Mouse (Mus musculus) forebrain, embryonic 11.5 days (tissue): ENCODE data around the gene Cabin1. TPM values are rescaled to one million over a fixed set of nuclear protein-coding genes. Genes with fewer than 3 reads are reported as not detected.

ENCODE experiments used
- ATAC-seq: fragments of 200-750 bp; cut with Nextera tagmentation; replicated peaks from 2 replicates; pipeline ENCODE4 v1.8.0; 2017; ENCODE audit warnings: moderate TSS enrichment; ENCODE audit not compliant: low FRiP score
- DNase-seq: peaks from one replicate; pipeline ENCODE4 v3.0.0-alpha.2; 2017; ENCODE audit warnings: low spot score
- H3K27ac ChIP-seq: fragments of 300-500 bp; sonication (generic); 2 replicates; pipeline ENCODE4 v1.5.1; 2014; ENCODE audit warnings: low read depth, low read length
- H3K27me3 ChIP-seq: fragments of 300-500 bp; sonication (generic); 2 replicates; pipeline ENCODE4 v1.6.1; 2014; ENCODE audit warnings: mild to moderate bottlenecking, low read length, mixed read lengths; ENCODE audit not compliant: control insufficient read depth, insufficient read depth
- H3K36me3 ChIP-seq: fragments of 300-500 bp; sonication (generic); 2 replicates; pipeline ENCODE4 v1.6.1; 2014; ENCODE audit warnings: mild to moderate bottlenecking, low read length, moderate library complexity, mixed read lengths; ENCODE audit not compliant: control insufficient read depth, insufficient read depth
- H3K4me1 ChIP-seq: fragments of 300-500 bp; sonication (generic); replicated peaks from 2 replicates; pipeline ENCODE4 v1.6.1; 2014; ENCODE audit warnings: low read length, mixed read lengths; ENCODE audit not compliant: control insufficient read depth, insufficient read depth
- H3K4me2 ChIP-seq: fragments of 300-500 bp; sonication (generic); 2 replicates; pipeline ENCODE4 v1.6.1; 2014; ENCODE audit warnings: low read depth, mild to moderate bottlenecking, low read length, moderate library complexity, mixed read lengths; ENCODE audit not compliant: severe bottlenecking
- H3K4me3 ChIP-seq: fragments of 300-500 bp; sonication (generic); 2 replicates; pipeline ENCODE4 v1.5.1; 2014; ENCODE audit warnings: low read depth, low read length
- H3K9ac ChIP-seq: fragments of 300-500 bp; sonication (generic); 2 replicates; pipeline ENCODE4 v1.6.1; 2014; ENCODE audit warnings: low read length
- H3K9me3 ChIP-seq: fragments of 300-500 bp; sonication (generic); 2 replicates; pipeline ENCODE4 v1.6.1; 2016; ENCODE audit warnings: low read length, mixed read lengths; ENCODE audit not compliant: control insufficient read depth
- WGBS: fragments of 180-500 bp; shearing (Covaris S2); extraction: QIAGEN DNeasy Blood & Tissue Kit; methylation state at CpG from one replicate; pipeline ENCODE4 v1.1.7; 2014; 5-methylcytosine and 5-hydroxymethylcytosine counted together
- polyA plus RNA-seq: library from polyadenylated mRNA; unstranded; fragments of >200 nt; fragmentation: Nextera tagmentation; extraction: Ambion mirVana; gene quantifications from 2 replicates; pipeline ENCODE4 v1.2.1, GENCODE M21; 2014

Gene Cabin1
- polyA plus RNA-seq, 1 experiment from 2014 or later = 49.1 TPM

GRCm38 (mm10) chr10:75686724-75687123 lies 77.4 kb downstream of the Cabin1 start:
- Histone ChIP-seq H3K4me3 (no peak overlapping the region), H3K9ac (no peak overlapping the region), H3K4me1 (peaks cover 8% of the 10 kb centered on the region; the same call in 1 of the 2 replicates), H3K4me2 (no peak overlapping the region), H3K9me3 (no peaks in the 10 kb centered on the region), H3K27ac (no peak overlapping the region), H3K36me3 (no peaks in the 10 kb centered on the region; the same call in 1 of the 2 replicates), H3K27me3 (no peaks in the 10 kb centered on the region)
- no peak for ATAC-seq
- no peak for DNase-seq
- WGBS = 81% methylated on average over 4 of the region's 4 CpGs

DNA sequence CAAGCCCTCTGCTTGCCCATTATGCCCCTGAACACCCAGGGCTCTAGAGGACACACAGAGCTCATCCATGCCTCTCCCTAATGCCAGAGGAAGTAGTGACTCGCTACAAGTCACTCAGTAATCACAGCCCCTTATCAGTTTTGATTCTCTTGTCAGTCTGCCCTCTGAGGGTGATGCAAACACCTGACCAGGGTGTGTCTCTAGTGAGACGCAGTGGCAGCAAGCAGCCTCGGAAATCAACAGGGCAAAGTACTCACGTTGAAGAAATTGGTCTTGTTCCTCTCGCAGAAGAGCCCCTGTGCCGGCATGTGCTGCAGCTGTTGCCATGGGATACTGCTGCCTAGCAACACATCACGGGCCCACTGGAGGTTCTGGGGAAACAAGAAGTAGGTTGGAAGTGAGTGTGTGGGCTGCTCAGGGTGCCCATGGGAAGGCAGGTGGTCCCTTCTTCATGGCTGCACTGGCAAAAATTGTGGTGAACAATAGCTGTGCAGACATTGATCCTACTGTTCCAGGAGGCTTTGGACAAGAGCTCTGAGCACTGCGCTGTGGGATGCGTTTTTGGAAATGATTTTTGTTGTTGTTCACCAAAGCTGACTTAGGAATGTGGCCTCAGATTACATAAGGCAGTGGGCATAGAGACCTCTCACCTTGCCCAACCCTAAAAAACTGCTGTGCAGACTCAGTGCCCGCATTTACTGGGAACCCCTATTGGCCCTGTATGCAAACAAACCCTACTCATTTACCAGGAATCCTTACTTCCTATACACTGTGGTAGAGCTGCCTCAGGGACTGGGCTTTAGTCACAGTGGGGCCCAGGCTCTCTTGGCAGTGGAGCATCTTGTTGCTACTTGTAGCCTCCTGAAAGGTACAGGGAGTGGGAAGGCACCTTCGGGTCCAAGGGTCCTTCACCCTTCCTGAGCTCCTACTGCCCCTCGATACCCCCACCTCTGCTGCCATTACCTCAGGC lies 79.8 kb downstream of the Cabin1 start:
- no peak overlapping the region for H3K9ac ChIP-seq
- H3K27ac ChIP-seq = no peak overlapping the region
- peak; percentile 85 for DNase-seq

GRCm38 (mm10) chr10:75680574-75681001 lies 83.6 kb downstream of the Cabin1 start:
- Histone ChIP-seq H3K9ac (no peak overlapping the region), H3K4me1 (peaks cover 8% of the 10 kb centered on the region; the same call in 1 of the 2 replicates), H3K4me2 (no peak overlapping the region), H3K27me3 (no peaks in the 10 kb centered on the region), H3K9me3 (no peaks in the 10 kb centered on the region), H3K4me3 (no peak overlapping the region), H3K36me3 (no peaks in the 10 kb centered on the region; the same call in 1 of the 2 replicates), H3K27ac (no peak overlapping the region)
- WGBS = 97% methylated on average over 10 of the region's 10 CpGs
- ATAC-seq (no peak), DNase-seq (no peak)

More for the DNA sequence above, 79.8 kb downstream of the Cabin1 start:
- peak; percentile 82; the same call in 1 of the 2 replicates for ATAC-seq
- no peaks in the 10 kb centered on the region for H3K9me3 ChIP-seq
- H3K4me3 ChIP-seq = no peak overlapping the region
- no peaks in the 10 kb centered on the region for H3K27me3 ChIP-seq
- no peak overlapping the region for H3K4me2 ChIP-seq
- 53% methylated on average over 12 of the region's 12 CpGs for WGBS
- H3K36me3 ChIP-seq = no peaks in the 10 kb centered on the region; the same call in 1 of the 2 replicates
- peaks cover 8% of the 10 kb centered on the region; the same call in 1 of the 2 replicates for H3K4me1 ChIP-seq

GRCm38 (mm10) chr10:75679204-75679603 lies 84.9 kb downstream of the Cabin1 start:
- Histone ChIP-seq H3K4me3 (no peak overlapping the region), H3K27me3 (no peaks in the 10 kb centered on the region), H3K36me3 (no peaks in the 10 kb centered on the region; the same call in 1 of the 2 replicates), H3K4me2 (no peak overlapping the region), H3K4me1 (peaks cover under 1% of the 10 kb centered on the region; the same call in 1 of the 2 replicates), H3K9me3 (no peaks in the 10 kb centered on the region), H3K27ac (no peak overlapping the region), H3K9ac (no peak overlapping the region)
- DNase-seq = no peak
- ATAC-seq = no peak
- 81% methylated on average over 6 of the region's 6 CpGs for WGBS

DNA sequence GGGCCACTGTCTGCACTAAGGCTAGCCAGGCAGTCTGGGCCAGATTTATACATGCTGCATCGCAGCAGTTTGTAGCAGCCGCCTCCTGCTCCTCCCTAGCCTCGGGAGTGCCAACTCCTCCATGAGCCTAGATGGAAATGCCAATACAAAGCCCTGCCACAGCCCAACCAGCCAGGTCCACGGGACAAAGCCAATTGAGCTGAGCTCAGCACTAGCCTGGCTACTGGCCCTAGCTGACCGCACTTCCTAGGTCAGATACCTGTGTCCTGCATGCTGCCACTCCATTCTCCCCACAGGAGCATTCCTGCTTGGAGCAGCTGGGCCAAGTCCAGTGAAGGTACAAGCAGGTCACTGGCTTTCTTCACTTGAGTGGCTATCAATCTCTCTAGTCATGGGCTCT lies 86.2 kb downstream of the Cabin1 start:
- DNase-seq (no peak), ATAC-seq (no peak)
- H3K9me3 ChIP-seq = no peaks in the 10 kb centered on the region
- H3K4me3 ChIP-seq = no peak overlapping the region
- H3K9ac ChIP-seq = no peak overlapping the region
- H3K27ac ChIP-seq = no peak overlapping the region
- H3K36me3 ChIP-seq = no peaks in the 10 kb centered on the region; the same call in 1 of the 2 replicates
- 89% methylated on average over 5 of the region's 5 CpGs for WGBS
- H3K27me3 ChIP-seq = no peaks in the 10 kb centered on the region
- no peak overlapping the region for H3K4me2 ChIP-seq
- H3K4me1 ChIP-seq = no peaks in the 10 kb centered on the region

GRCm38 (mm10) chr10:75677571-75677970 lies 86.6 kb downstream of the Cabin1 start:
- no peak for ATAC-seq
- DNase-seq = no peak
- Histone ChIP-seq H3K4me2 (no peak overlapping the region), H3K36me3 (no peaks in the 10 kb centered on the region; the same call in 1 of the 2 replicates), H3K9ac (no peak overlapping the region), H3K27me3 (no peaks in the 10 kb centered on the region), H3K9me3 (no peaks in the 10 kb centered on the region), H3K4me1 (no peaks in the 10 kb centered on the region), H3K27ac (no peak overlapping the region), H3K4me3 (no peak overlapping the region)
- 93% methylated on average over 2 of the region's 2 CpGs for WGBS

- no peaks in the 10 kb centered on the region for H3K9me3 ChIP-seq
- H3K36me3 ChIP-seq = no peaks in the 10 kb centered on the region
- ATAC-seq (no peak), DNase-seq (no peak)
- H3K4me3 ChIP-seq = no peak overlapping the region
- no peak overlapping the region for H3K9ac ChIP-seq
- H3K4me1 ChIP-seq = no peaks in the 10 kb centered on the region
- no peak overlapping the region for H3K27ac ChIP-seq
- H3K27me3 ChIP-seq = no peaks in the 10 kb centered on the region
- no peak overlapping the region for H3K4me2 ChIP-seq
- 92% methylated on average over 7 of the region's 7 CpGs for WGBS
These were observed 87.1 kb downstream of the Cabin1 start for GRCm38 (mm10) chr10:75676819-75677565.

GRCm38 (mm10) chr10:75676286-75676685 lies 87.9 kb downstream of the Cabin1 start:
- no peak overlapping the region for H3K27ac ChIP-seq
- DNase-seq (no peak), ATAC-seq (no peak)
- H3K9me3 ChIP-seq = no peaks in the 10 kb centered on the region
- H3K4me2 ChIP-seq = no peak overlapping the region
- H3K9ac ChIP-seq = no peak overlapping the region
- no peak overlapping the region for H3K4me3 ChIP-seq
- H3K36me3 ChIP-seq = no peaks in the 10 kb centered on the region
- no peaks in the 10 kb centered on the region for H3K4me1 ChIP-seq
- no peaks in the 10 kb centered on the region for H3K27me3 ChIP-seq
- WGBS = 85% methylated on average over 2 of the region's 2 CpGs
